25 mouse cellular contexts compared by ENCODE assay signal in the genomic region with DNA sequence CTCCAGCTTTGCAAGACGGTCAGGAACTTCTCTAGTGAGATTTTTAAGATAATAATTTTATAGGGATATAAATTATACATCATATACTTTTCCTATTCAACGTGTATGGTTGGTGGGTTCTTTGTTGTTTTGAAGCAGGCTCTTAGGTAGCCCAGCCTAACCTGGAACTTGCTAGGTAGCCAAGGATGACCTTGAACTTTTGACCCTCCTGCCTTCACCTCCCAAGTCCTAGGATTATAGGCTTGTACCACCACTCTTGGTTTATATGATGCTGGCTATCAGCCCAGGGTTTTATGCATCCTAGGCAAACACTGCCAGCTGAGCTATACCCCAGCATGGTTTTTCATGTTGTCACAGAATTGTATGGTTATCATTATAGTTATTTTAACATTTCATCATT.
"Had no signal": no experiment of that assay in that cellular context is flagged by ENCODE, and none has a peak within 500 bp of the region (broad histone marks: within the 10 kb centered on the region; RNA-seq: fewer than 3 reads in every experiment).

No protein-coding gene starts in this region.

- H3K27ac ChIP-seq: heart, adult 2 months; heart, embryonic 13.5 days; heart, embryonic 15.5 days; hindbrain, embryonic 10.5 days; hindbrain, embryonic 13.5 days; hindbrain, embryonic 15.5 days; hindbrain, postnatal 0 days; kidney, embryonic 15.5 days; kidney, postnatal 0 days; limb, embryonic 13.5 days; limb, embryonic 15.5 days; liver, embryonic 12.5 days; liver, embryonic 14.5 days had no signal

- H3K9ac ChIP-seq: heart, embryonic 13.5 days; heart, embryonic 15.5 days; hindbrain, embryonic 13.5 days; hindbrain, embryonic 15.5 days; kidney, embryonic 15.5 days; limb, embryonic 13.5 days; limb, embryonic 15.5 days; liver, embryonic 12.5 days; liver, embryonic 14.5 days had no signal

- DNase-seq: gastrocnemius, postnatal 14 days; heart, postnatal 10 days; heart, postnatal 4 days; kidney, adult 11 months; kidney, adult 2 months; kidney, adult 9 months; kidney, postnatal 14 days; kidney, postnatal 36 days; layer of hippocampus, adult 9-11 months; layer of hippocampus, postnatal 36 days; left cerebral cortex, postnatal 4 days had no signal

- H3K4me1 ChIP-seq: hindbrain, embryonic 13.5 days; hindbrain, embryonic 15.5 days; kidney, embryonic 15.5 days had no signal

- H3K36me3 ChIP-seq: heart, embryonic 13.5 days; heart, embryonic 15.5 days; hindbrain, embryonic 10.5 days; hindbrain, embryonic 13.5 days; hindbrain, embryonic 15.5 days; kidney, embryonic 15.5 days; limb, embryonic 13.5 days; limb, embryonic 15.5 days; liver, embryonic 12.5 days had no signal

- ATAC-seq: hindbrain, postnatal 0 days; intestine, embryonic 16.5 days; liver, embryonic 12.5 days had no signal

- H3K4me3 ChIP-seq: heart, adult 2 months; heart, embryonic 13.5 days; heart, embryonic 15.5 days; hindbrain, embryonic 10.5 days; hindbrain, embryonic 13.5 days; hindbrain, embryonic 15.5 days; kidney, embryonic 15.5 days; limb, embryonic 13.5 days; limb, embryonic 15.5 days; liver, embryonic 12.5 days had no signal

- H3K27me3 ChIP-seq: heart, embryonic 13.5 days; heart, embryonic 15.5 days; hindbrain, embryonic 13.5 days; hindbrain, embryonic 15.5 days; kidney, embryonic 15.5 days; limb, embryonic 13.5 days; limb, embryonic 15.5 days; liver, embryonic 12.5 days had no signal

- H3K4me2 ChIP-seq: heart, embryonic 13.5 days; heart, embryonic 15.5 days; hindbrain, embryonic 13.5 days; hindbrain, embryonic 15.5 days; kidney, embryonic 15.5 days; limb, embryonic 13.5 days; limb, embryonic 15.5 days; liver, embryonic 12.5 days had no signal

- H3K9me3 ChIP-seq: heart, embryonic 13.5 days; heart, embryonic 15.5 days; hindbrain, embryonic 10.5 days; hindbrain, embryonic 13.5 days; hindbrain, embryonic 15.5 days; kidney, embryonic 15.5 days; limb, embryonic 13.5 days; limb, embryonic 15.5 days; liver, embryonic 12.5 days had no signal
